ENCODE assay signal across 26 mouse cellular contexts in the genomic region with DNA sequence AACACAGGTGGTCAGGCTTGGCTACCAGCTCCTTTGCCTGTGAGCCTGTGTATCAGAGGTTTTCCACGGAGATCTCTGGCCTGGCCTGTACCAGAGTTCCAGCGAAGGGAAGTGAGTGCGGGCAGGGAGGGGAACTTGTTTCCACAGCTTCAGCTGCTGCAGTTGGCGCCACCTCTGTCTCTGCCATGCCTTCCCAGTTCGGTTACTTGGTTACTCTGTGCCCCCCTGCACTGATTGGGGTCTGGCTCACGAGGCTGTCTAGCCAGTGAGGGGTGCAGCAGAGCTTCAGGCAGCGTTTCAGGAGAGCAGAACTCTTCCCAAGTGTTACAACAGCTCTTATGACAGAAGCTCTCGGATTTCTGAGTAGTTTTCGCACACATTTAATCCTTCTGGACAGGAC.
"Had no signal": no experiment of that assay in that cellular context is flagged by ENCODE, and none has a peak within 500 bp of the region (broad histone marks: within the 10 kb centered on the region; RNA-seq: fewer than 3 reads in every experiment).

No protein-coding gene starts in this region.

- H3K4me3 ChIP-seq: gastrocnemius, adult 2 months; heart, adult 2 months; heart, embryonic 13.5 days; heart, embryonic 15.5 days; hindbrain, embryonic 10.5 days; hindbrain, embryonic 12.5 days; hindbrain, embryonic 15.5 days; limb, embryonic 13.5 days; limb, embryonic 15.5 days; liver, embryonic 12.5 days had no signal

- H3K36me3 ChIP-seq: heart, embryonic 13.5 days; heart, embryonic 15.5 days; hindbrain, embryonic 10.5 days; hindbrain, embryonic 12.5 days; hindbrain, embryonic 15.5 days; limb, embryonic 13.5 days; limb, embryonic 15.5 days; liver, embryonic 12.5 days had no signal

- DNase-seq: gastrocnemius, adult 2 months; gastrocnemius, postnatal 10 days; gastrocnemius, postnatal 25 days; heart, adult 2 months; heart, postnatal 4 days; kidney, adult 18-20 months; kidney, adult 8-10 months; kidney, postnatal 10 days; kidney, postnatal 25 days; kidney, postnatal 4 days; layer of hippocampus, adult 9-11 months; layer of hippocampus, postnatal 36 days; left cerebral cortex, postnatal 4 days; lung, adult 18-20 months had no signal

- H3K4me1 ChIP-seq: heart, embryonic 13.5 days; heart, embryonic 15.5 days; hindbrain, embryonic 12.5 days; hindbrain, embryonic 15.5 days; liver, embryonic 12.5 days had no signal

- H3K9ac ChIP-seq: heart, embryonic 13.5 days; heart, embryonic 15.5 days; hindbrain, embryonic 12.5 days; hindbrain, embryonic 15.5 days; limb, embryonic 13.5 days; limb, embryonic 15.5 days; liver, embryonic 12.5 days; liver, embryonic 14.5 days had no signal

- H3K9me3 ChIP-seq: heart, embryonic 13.5 days; heart, embryonic 15.5 days; hindbrain, embryonic 10.5 days; hindbrain, embryonic 12.5 days; hindbrain, embryonic 15.5 days; limb, embryonic 13.5 days; limb, embryonic 15.5 days had no signal

- H3K27ac ChIP-seq: gastrocnemius, adult 2 months; heart, adult 2 months; heart, embryonic 13.5 days; heart, embryonic 15.5 days; hindbrain, embryonic 10.5 days; hindbrain, embryonic 12.5 days; hindbrain, embryonic 15.5 days; limb, embryonic 13.5 days; limb, embryonic 15.5 days; liver, embryonic 12.5 days; liver, embryonic 14.5 days had no signal

- H3K27me3 ChIP-seq: hindbrain, embryonic 12.5 days; hindbrain, embryonic 15.5 days had no signal

- ATAC-seq: inflammation-experienced regulatory T-cells, adult 6 months; intestine, postnatal 0 days; liver, embryonic 12.5 days had no signal

- H3K4me2 ChIP-seq: heart, embryonic 11.5 days; heart, embryonic 13.5 days; heart, embryonic 15.5 days; hindbrain, embryonic 12.5 days; hindbrain, embryonic 15.5 days; limb, embryonic 13.5 days; limb, embryonic 15.5 days; liver, embryonic 12.5 days had no signal
